Mouse (Mus musculus) ZHBTc4 (cell line): ENCODE results near the gene Calcrl.
"Not testable (repeated sequence)": the region's sequence is repeated elsewhere in the genome, so short reads cannot be mapped to it uniquely, and the experiment has no call there.

Source experiments
- DNase-seq: peaks from one replicate; pipeline ENCODE4 v3.0.0-alpha.2; 2011; ENCODE audit warnings: low read depth, low spot score

Calcrl gene

GRCm38 (mm10) chr2:84389075-84389474, 36.1 kb downstream of the Calcrl start:
- DNase-seq: no peak

- DNase-seq: not testable (repeated sequence)
These were observed 36.7 kb downstream of the Calcrl start for GRCm38 (mm10) chr2:84388537-84388936.

GRCm38 (mm10) chr2:84388023-84388416, 37.2 kb downstream of the Calcrl start:
- DNase-seq: peak; percentile 8

DNA sequence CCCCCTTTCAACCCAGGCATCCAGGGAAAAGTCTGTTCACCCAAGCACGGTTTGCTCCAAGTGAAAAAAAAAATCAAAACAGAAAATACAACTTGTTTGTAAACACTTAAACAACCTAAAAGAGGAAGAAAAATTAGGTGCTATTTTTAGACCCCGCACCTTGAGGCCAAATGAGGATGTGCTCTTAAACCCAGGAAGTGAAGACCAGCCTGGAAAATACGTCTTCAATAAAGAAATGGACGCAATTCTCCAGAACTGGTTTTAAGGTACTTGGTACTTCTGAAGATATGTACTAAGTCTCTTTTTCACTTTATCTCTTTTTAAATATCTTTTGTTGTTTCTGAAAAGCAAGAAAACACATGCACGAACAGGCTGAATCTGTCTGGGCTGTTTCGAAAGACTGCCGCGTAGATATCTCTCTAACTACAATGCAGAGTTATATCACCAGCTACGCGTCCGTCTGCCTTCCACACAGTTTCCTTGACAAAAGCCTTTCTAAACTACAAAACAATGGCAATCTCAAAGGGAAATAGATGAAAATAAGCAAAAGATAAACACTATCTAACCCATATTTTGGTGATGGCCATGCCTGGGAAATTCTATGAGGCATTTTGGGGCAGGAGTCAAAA, 37.7 kb downstream of the Calcrl start:
- DNase-seq: no peak

DNA sequence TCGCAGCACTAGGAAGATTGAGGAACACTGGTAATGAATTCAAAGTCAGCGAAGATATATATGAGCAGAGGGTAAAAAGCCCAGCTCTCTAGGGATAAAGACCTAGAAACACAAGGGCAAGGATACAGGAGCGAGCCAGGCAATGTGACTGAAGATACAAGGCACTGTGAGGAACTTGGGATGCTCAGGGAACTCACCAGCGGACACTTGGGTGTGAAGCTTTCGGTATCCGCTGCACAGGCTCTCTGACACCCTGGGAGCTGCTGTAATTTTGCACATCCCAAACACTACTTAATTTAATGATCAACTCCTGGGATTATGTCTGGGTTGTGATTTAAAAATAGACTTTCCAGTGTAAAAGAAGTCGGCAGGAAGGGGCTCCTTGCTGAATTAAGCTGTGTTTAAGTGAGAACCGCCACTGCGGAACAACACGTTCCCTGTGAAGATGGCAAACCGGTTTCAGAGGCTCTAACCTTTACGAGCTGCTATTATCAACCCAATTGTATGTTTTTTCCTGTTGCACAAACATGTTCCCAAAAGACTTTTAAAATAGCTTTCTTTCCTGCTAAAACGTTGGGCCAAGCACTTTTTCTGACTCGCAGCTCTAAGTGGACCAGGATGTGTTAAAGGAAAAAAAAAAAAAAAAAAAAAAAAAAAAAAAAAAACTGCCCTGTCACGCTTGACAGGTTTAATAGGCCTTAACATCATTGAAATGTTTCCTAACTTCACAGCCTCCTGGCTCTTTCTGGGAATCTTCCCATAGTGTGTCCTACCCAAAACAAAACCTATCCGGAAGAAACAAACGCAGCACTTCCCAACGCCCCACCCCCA, 38.4 kb downstream of the Calcrl start:
- no peak for DNase-seq

GRCm38 (mm10) chr2:84384911-84385693, 40.1 kb downstream of the Calcrl start:
- DNase-seq: no peak

- no peak for DNase-seq
These were observed 41.4 kb downstream of the Calcrl start for GRCm38 (mm10) chr2:84383828-84384227.

DNA sequence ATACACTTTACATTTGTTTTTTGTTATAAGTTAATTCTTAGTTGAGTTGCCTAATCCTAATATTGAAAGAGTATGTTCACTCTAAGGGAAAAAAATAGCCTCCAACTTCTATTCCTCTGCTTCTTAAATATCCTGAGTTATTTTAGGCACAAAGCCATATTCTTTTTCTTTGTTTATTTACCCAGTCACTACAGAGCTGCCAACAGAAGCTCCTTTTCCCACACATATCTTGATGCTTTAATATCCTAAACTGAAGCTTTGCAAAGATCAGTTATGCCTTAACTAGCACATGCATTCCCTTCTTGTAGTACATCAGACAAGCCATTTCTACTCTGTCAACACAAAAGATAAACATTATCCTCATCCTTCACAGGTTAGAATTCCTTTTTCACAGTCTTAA, 42.7 kb downstream of the Calcrl start:
- no peak for DNase-seq

GRCm38 (mm10) chr2:84381997-84382396, 43.2 kb downstream of the Calcrl start:
- DNase-seq: no peak

- DNase-seq: no peak
These were observed 44.4 kb downstream of the Calcrl start for GRCm38 (mm10) chr2:84380816-84381215.

GRCm38 (mm10) chr2:84378678-84379077, 46.5 kb downstream of the Calcrl start:
- DNase-seq: no peak

GRCm38 (mm10) chr2:84369256-84369655, 56.0 kb downstream of the Calcrl start:
- no peak for DNase-seq

DNA sequence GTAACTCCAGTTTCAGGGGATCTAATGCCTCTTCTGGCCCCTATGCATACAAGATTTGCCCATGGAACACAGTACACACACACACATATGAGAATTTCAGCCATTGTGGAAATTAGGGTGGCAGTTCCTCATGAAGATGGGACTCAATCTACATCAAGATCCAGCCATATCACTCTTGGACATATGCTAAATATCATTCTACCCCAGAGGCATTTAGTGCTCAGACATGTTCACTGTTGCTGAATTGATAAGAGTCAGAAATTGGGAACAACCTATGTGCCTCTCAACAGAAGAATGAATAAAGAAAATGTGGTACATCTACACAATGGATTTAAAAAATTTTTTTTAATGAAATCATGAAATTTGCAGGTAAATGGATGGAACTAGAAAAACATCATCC, 58.5 kb downstream of the Calcrl start:
- no peak for DNase-seq

DNA sequence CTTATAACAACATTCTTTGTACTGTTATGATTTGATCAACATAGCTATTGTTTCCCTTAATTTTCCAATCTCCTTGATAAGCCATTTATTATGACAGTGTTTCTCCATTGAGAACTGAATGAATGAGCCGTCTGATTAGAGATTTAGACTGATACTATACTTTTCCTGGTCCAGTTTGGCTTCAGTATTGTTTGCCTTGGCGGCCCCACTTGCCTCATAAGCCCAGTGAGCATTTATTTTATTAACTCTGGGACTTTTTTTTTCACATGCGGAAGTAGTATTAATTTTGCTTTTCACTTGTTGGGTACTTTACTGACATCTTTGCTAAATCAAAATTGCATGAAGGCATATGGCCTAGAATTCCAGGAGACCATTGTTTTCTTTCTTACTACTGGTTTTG, 59.9 kb downstream of the Calcrl start:
- no peak for DNase-seq

DNA sequence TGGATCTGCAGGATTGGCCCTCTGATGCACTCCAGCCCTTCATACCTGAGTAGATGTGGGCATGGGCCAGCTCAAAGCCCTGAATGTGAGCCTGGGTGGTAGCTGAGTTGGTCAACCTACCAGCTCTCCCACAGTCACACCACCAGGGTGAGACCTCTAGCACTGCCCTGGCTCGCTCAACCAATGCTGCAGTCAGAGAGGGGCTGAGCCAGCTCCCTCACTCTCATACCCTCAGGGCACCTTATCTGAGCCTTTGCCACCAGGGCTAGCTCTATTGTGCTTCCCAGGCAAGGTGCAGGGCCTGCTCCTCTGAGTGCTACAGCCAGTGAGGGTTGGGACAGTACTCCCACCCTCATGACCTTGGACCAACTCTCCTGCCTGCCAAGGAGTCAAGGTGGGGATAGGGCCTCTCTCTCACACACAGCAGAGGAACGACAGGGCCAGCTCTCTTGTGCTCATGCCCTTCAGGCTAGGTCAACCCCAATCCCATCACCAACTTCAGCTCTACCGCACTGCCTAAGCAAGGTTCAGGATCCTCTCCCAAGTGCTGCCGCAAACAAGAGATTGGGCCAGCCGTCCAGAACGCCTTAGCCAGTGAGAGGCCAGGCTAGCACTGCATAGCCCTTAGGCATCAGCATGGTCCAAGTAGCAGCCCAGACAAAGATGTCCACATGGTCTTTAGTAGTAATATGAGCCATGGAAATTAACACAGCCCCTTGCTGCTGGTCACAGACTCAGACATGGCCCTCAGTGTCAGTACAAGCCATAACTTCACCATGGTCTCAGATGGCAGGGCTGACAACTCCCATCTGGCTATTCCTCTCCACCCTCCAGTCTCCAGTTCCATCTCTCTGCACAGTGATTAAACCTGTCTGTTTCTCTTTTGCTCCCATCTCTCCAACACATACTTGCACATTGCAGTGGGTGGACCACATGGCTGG, 62.2 kb downstream of the Calcrl start:
- DNase-seq: no peak

DNA sequence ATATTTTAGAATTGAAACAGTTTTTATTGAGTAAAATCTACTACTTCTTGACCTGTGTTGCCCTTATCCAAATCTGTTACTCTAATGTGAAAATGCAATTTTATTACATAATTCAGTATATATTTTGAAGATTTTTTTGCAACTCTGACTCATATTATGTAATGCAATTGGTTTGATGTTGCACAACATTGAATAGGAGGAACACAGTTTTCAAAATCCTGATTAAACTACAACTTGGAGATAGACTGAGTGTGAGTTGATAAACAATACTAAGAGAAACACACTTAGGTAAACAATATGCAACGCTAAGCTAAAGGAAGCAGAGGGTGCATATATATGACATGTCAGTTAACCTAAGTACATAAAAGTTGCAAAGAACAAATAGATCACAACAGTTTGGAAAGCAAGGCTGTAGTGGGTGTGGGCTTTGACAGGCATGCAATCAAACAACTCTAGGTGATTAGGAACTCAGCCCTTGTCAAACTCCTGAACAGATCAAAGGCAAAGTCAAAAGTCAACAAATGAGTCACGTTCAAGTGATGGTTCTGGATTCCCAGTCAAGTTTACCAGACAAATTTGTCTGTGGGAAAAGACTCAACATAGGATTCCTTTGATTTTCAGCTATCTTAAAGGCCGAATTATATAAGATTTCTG, 66.4 kb downstream of the Calcrl start:
- DNase-seq: no peak

- DNase-seq: no peak
These were observed 69.9 kb downstream of the Calcrl start for GRCm38 (mm10) chr2:84355281-84355680.

- no peak for DNase-seq
These were observed 77.8 kb downstream of the Calcrl start for GRCm38 (mm10) chr2:84347376-84347775.

GRCm38 (mm10) chr2:84343756-84344155, 81.5 kb downstream of the Calcrl start:
- DNase-seq: no peak

- no peak for DNase-seq
These were observed 87.3 kb downstream of the Calcrl start for GRCm38 (mm10) chr2:84337774-84338450.
